Mouse (Mus musculus) right cerebral cortex, postnatal 25 days (tissue): ENCODE data around the gene Pdilt.

Experiments
- DNase-seq: peaks from one replicate; pipeline ENCODE4 v3.0.0; 2022

The Pdilt gene

GRCm38 (mm10) chr7:119490041-119490780 is 33.1 kb downstream of the Pdilt start:
- DNase-seq, result no peak

GRCm38 (mm10) chr7:119486683-119487082 is 36.6 kb downstream of the Pdilt start:
- peak; percentile 3 for DNase-seq

- no peak for DNase-seq
Measured at GRCm38 (mm10) chr7:119484154-119484553, 39.1 kb downstream of the Pdilt start.

GRCm38 (mm10) chr7:119479256-119479655 is 44.0 kb downstream of the Pdilt start, which contains the start of gene Umod:
Umod (minus strand) TSS chr7:119479282.
- DNase-seq, result no peak

GRCm38 (mm10) chr7:119476500-119477389 is 46.5 kb downstream of the Pdilt start:
- no peak for DNase-seq

GRCm38 (mm10) chr7:119459185-119459584 is 64.1 kb downstream of the Pdilt start, which contains the start of gene Gp2:
Gp2 (minus strand) TSS chr7:119459285.
- DNase-seq, result no peak

- no peak for DNase-seq
Measured at GRCm38 (mm10) chr7:119454192-119454591, 69.1 kb downstream of the Pdilt start.

- DNase-seq, result no peak
Measured at GRCm38 (mm10) chr7:119443849-119444248, 79.4 kb downstream of the Pdilt start.

- no peak for DNase-seq
Measured at GRCm38 (mm10) chr7:119441938-119442337, 81.4 kb downstream of the Pdilt start.
